In genomic region chr3:116127281-116127680, GRCm38 (mm10) we compare ENCODE assay signal across 7 mouse cellular contexts. TPM values are rescaled to one million over a fixed set of nuclear protein-coding genes. Genes with fewer than 3 reads are reported as not detected.
DNase-seq lines count a peak whose midpoint lies in the region; ATAC-seq and TF ChIP-seq lines count a peak whose summit lies in the region.

No protein-coding gene starts in this region.

- no peak for TF ChIP-seq CTCF in liver, postnatal 0 days (IDR thresholded peaks at IDR 0.05; ENCODE audit: low read depth)

- H3K27me3 ChIP-seq in hindbrain, embryonic 10.5 days (ENCODE audit: insufficient read depth, poor library complexity, severe bottlenecking): no peaks in the 10 kb centered on the region
- no peaks in the 10 kb centered on the region for H3K27me3 ChIP-seq in liver, postnatal 0 days (ENCODE audit: insufficient read depth, low read length)

- H3K4me3 ChIP-seq in hindbrain, embryonic 10.5 days: peak overlapping the region; percentile 45
- H3K4me3 ChIP-seq in liver, postnatal 0 days (ENCODE audit: low read depth, low read length): peak overlapping the region; percentile 46

- H3K36me3 ChIP-seq in hindbrain, embryonic 10.5 days: 0 out of 2 replicates have a peak, but pooled peaks cover 8% of the 10 kb centered on the region
- H3K36me3 ChIP-seq in liver, postnatal 0 days (replicated peaks; ENCODE audit: insufficient read depth, low read length): peaks cover 9% of the 10 kb centered on the region; the same call in 1 of the 2 replicates

- no peak for TF ChIP-seq EP300 in liver, postnatal 0 days (IDR thresholded peaks at IDR 0.05; ENCODE audit: low read depth)

- H3K4me2 ChIP-seq in liver, postnatal 0 days (ENCODE audit: low read depth, low read length): peak overlapping the region; percentile 59

- H3K4me1 ChIP-seq in hindbrain, embryonic 10.5 days (replicated peaks): peaks cover 45% of the 10 kb centered on the region
- H3K4me1 ChIP-seq in liver, postnatal 0 days (ENCODE audit: insufficient read depth): peaks cover 15% of the 10 kb centered on the region

- H3K9ac ChIP-seq in liver, postnatal 0 days (replicated peaks): peak overlapping the region; percentile 28; the same call in 1 of the 2 replicates

- no peak for ATAC-seq in liver, postnatal 0 days

- WGBS in hindbrain, embryonic 10.5 days: 40% methylated on average over 2 of the region's 2 CpGs
- 41% methylated on average over 2 of the region's 2 CpGs for WGBS in liver, postnatal 0 days (ENCODE audit: insufficient replicate concordance)

- peak; percentile 23 for DNase-seq in Muller cell, postnatal 12 days (ENCODE audit: inconsistent ontology term)
- DNase-seq in adipocyte (ENCODE audit: low spot score): peak; percentile 34
- DNase-seq in hindbrain, embryonic 10.5 days (ENCODE audit: low spot score): peak; percentile 40
- DNase-seq in liver, postnatal 0 days: no peak
- DNase-seq in adrenal gland, postnatal 14 days: no peak
- DNase-seq in ovary, postnatal 10 days (ENCODE audit: low spot score): no peak
- DNase-seq in urinary bladder, postnatal 14 days (ENCODE audit: low spot score): no peak

- H3K9me3 ChIP-seq in hindbrain, embryonic 10.5 days: no peaks in the 10 kb centered on the region
- H3K9me3 ChIP-seq in liver, postnatal 0 days (ENCODE audit: low read length): no peaks in the 10 kb centered on the region

- H3K27ac ChIP-seq in hindbrain, embryonic 10.5 days: peak overlapping the region; percentile 81
- peak overlapping the region; percentile 82 for H3K27ac ChIP-seq in liver, postnatal 0 days (ENCODE audit: low read depth)

RNA-seq across cellular contexts. Expression of gene Vcam1, which starts 2.2 kb away (rescaled TPM):
- polyA plus RNA-seq in hindbrain, embryonic 10.5 days (2016; fragmentation: Nextera tagmentation; extraction: Ambion mirVana): 33.1 and 55.1 TPM in 2 replicates
- 88.6 and 93.4 TPM in 2 replicates for polyA plus RNA-seq in liver, postnatal 0 days (2015; fragmentation: Nextera tagmentation; extraction: Ambion mirVana)
- 25.7 and 27.2 TPM in 2 replicates for total RNA-seq in adrenal gland, postnatal 14 days (2021)

Comparison
In these comparisons a context has a peak if more than half of its experiments do, and no peak if none do; other contexts are left out.
1. DNase-seq: peak in Muller cell, postnatal 12 days (single experiment), adipocyte (single experiment) and hindbrain, embryonic 10.5 days (single experiment); none in liver, postnatal 0 days (single experiment), adrenal gland, postnatal 14 days (single experiment), ovary, postnatal 10 days (single experiment) and urinary bladder, postnatal 14 days (single experiment).